Mouse (Mus musculus) MEL (cell line): ENCODE data around the gene Zfp775. TPM values are rescaled to one million over a fixed set of nuclear protein-coding genes. Genes with fewer than 3 reads are reported as not detected.

Experiments used
- DNase-seq: peaks from one replicate; pipeline ENCODE4 v3.0.0; 2011; ENCODE audit warnings: low read depth, low spot score
- H3K27ac ChIP-seq: 2 replicates; pipeline ENCODE4 v1.5.1; 2012; ENCODE audit warnings: low read depth, mild to moderate bottlenecking, control low read depth, low read length, moderate library complexity; ENCODE audit not compliant: control insufficient read depth
- H3K27me3 ChIP-seq, 2 experiments: fragments of 150-350 bp in 1 of 2; sonication (generic) in 1 of 2; 2 replicates each; pipeline ENCODE4 v1.6.1; 2012; ENCODE audit warnings: low read length in 2 of 2, mild to moderate bottlenecking in 2 of 2, improper control_type of control experiment in 1 of 2, moderate library complexity in 1 of 2; ENCODE audit not compliant: insufficient read depth in 2 of 2, control insufficient read depth in 1 of 2
- H3K36me3 ChIP-seq, 2 experiments: 2 replicates each; pipeline ENCODE4 v1.6.1; 2012 to 2014; ENCODE audit warnings: low read length in 2 of 2, improper control_type of control experiment in 1 of 2, inconsistent platforms in 1 of 2, mild to moderate bottlenecking in 1 of 2; ENCODE audit not compliant: insufficient read depth in 2 of 2, control insufficient read depth in 1 of 2
- H3K4me1 ChIP-seq, 2 experiments: fragments of 150-350 bp in 1 of 2; sonication (generic) in 1 of 2; 2 replicates each; pipeline ENCODE4 v1.6.1; 2012; ENCODE audit warnings: low read length in 2 of 2, improper control_type of control experiment in 1 of 2, mild to moderate bottlenecking in 1 of 2; ENCODE audit not compliant: insufficient read depth in 2 of 2, control insufficient read depth in 1 of 2
- H3K4me3 ChIP-seq, 2 experiments: fragments of 150-350 bp in 1 of 2; sonication (generic) in 1 of 2; 2 replicates each; pipeline ENCODE4 v1.5.1; 2012; ENCODE audit warnings: low read depth in 2 of 2, low read length in 2 of 2, mild to moderate bottlenecking in 2 of 2, moderate library complexity in 2 of 2, control low read depth in 1 of 2, improper control_type of control experiment in 1 of 2; ENCODE audit not compliant: control insufficient read depth in 1 of 2, insufficient read depth in 1 of 2
- H3K79me2 ChIP-seq: 2 replicates; pipeline ENCODE4 v1.6.1; 2012; ENCODE audit warnings: mild to moderate bottlenecking, low read length, moderate library complexity; ENCODE audit not compliant: control insufficient read depth, poor library complexity, insufficient read depth
- H3K9ac ChIP-seq: 2 replicates; pipeline ENCODE4 v1.6.1; 2012; ENCODE audit warnings: low read depth, mild to moderate bottlenecking, control low read depth, low read length, moderate library complexity; ENCODE audit not compliant: control insufficient read depth, poor library complexity, severe bottlenecking
- H3K9me3 ChIP-seq: fragments of 150-350 bp; sonication (generic); replicated peaks from 2 replicates; pipeline ENCODE4 v1.6.1; 2012; ENCODE audit warnings: mild to moderate bottlenecking, low read length, improper control_type of control experiment, moderate library complexity; ENCODE audit not compliant: insufficient read depth
- BHLHE40 ChIP-seq: IDR thresholded peaks from 2 replicates; pipeline ENCODE4 v1.6.1; 2012; ENCODE audit warnings: low read depth, mild to moderate bottlenecking, inconsistent platforms, low read length, improper control_type of control experiment, borderline replicate concordance
- CHD1 ChIP-seq: IDR thresholded peaks from 2 replicates; pipeline ENCODE4 v1.6.1; 2012; ENCODE audit warnings: low read depth, mild to moderate bottlenecking, inconsistent platforms, low read length, improper control_type of control experiment
- CHD2 ChIP-seq: IDR thresholded peaks from 2 replicates; pipeline ENCODE4 v1.6.1; 2011; ENCODE audit warnings: low read length, improper control_type of control experiment
- CTCF ChIP-seq, 3 experiments: IDR thresholded peaks in 2 of 3; conservative IDR thresholded peaks in 1 of 3; 2 replicates each; pipeline ENCODE4 v1.5.1; 2011 to 2012; ENCODE audit warnings: low read length in 3 of 3, low read depth in 2 of 3, mild to moderate bottlenecking in 2 of 3, improper control_type of control experiment in 1 of 3, inconsistent platforms in 1 of 3, mixed read lengths in 1 of 3, moderate library complexity in 1 of 3; ENCODE audit not compliant: control insufficient read depth in 1 of 3, insufficient read depth in 1 of 3, poor library complexity in 1 of 3, severe bottlenecking in 1 of 3
- ELF1 ChIP-seq: IDR thresholded peaks from 2 replicates; pipeline ENCODE4 v1.6.1; 2014; ENCODE audit warnings: low read depth, mild to moderate bottlenecking, inconsistent platforms, low read length, improper control_type of control experiment, moderate library complexity
- ETS1 ChIP-seq: IDR thresholded peaks from 2 replicates; pipeline ENCODE4 v1.6.1; 2012; ENCODE audit warnings: low read depth, mild to moderate bottlenecking, inconsistent platforms, low read length, improper control_type of control experiment, moderate library complexity
- GABPA ChIP-seq: IDR thresholded peaks from 2 replicates; pipeline ENCODE4 v1.6.1; 2012; ENCODE audit warnings: low read depth, mild to moderate bottlenecking, inconsistent platforms, low read length, improper control_type of control experiment, moderate library complexity
- HCFC1 ChIP-seq: IDR thresholded peaks from 2 replicates; pipeline ENCODE4 v1.6.1; 2012; ENCODE audit warnings: low read depth, mild to moderate bottlenecking, inconsistent platforms, low read length, improper control_type of control experiment, moderate library complexity
- JUND ChIP-seq: IDR thresholded peaks from 2 replicates; pipeline ENCODE4 v1.6.1; 2011; ENCODE audit warnings: low read depth, mild to moderate bottlenecking, improper control_type of control experiment, low read length
- KAT2A ChIP-seq: conservative IDR thresholded peaks from 2 replicates; pipeline ENCODE4 v1.6.1; 2012; ENCODE audit warnings: low read depth, low read length, improper control_type of control experiment, inconsistent platforms
- MAFK ChIP-seq: IDR thresholded peaks from 2 replicates; pipeline ENCODE4 v1.6.1; 2011; ENCODE audit warnings: low read depth, mild to moderate bottlenecking, low read length, improper control_type of control experiment, borderline replicate concordance
- MAX ChIP-seq: IDR thresholded peaks from 2 replicates; pipeline ENCODE4 v1.6.1; 2011; ENCODE audit warnings: low read length, improper control_type of control experiment
- MAZ ChIP-seq: IDR thresholded peaks from 2 replicates; pipeline ENCODE4 v1.6.1; 2012; ENCODE audit warnings: low read depth, mild to moderate bottlenecking, inconsistent platforms, low read length, improper control_type of control experiment
- MXI1 ChIP-seq: IDR thresholded peaks from 2 replicates; pipeline ENCODE4 v1.6.1; 2011; ENCODE audit warnings: mild to moderate bottlenecking, low read depth, low read length, improper control_type of control experiment
- MYB ChIP-seq: IDR thresholded peaks from 2 replicates; pipeline ENCODE4 v1.6.1; 2011; ENCODE audit warnings: mild to moderate bottlenecking, low read depth, low read length, improper control_type of control experiment
- MYC ChIP-seq: IDR thresholded peaks from 2 replicates; pipeline ENCODE4 v1.6.1; 2011; ENCODE audit warnings: low read depth, mild to moderate bottlenecking, low read length, improper control_type of control experiment, moderate library complexity
- NELFE ChIP-seq: IDR thresholded peaks from 2 replicates; pipeline ENCODE4 v1.6.1; 2011; ENCODE audit warnings: low read depth, low read length, improper control_type of control experiment
- NRF1 ChIP-seq: IDR thresholded peaks from 2 replicates; pipeline ENCODE4 v1.6.1; 2014; ENCODE audit warnings: low read depth, mild to moderate bottlenecking, inconsistent platforms, low read length, improper control_type of control experiment, moderate library complexity; ENCODE audit not compliant: poor library complexity, insufficient read depth, severe bottlenecking
- POLR2A ChIP-seq, 2 experiments: IDR thresholded peaks; 2 replicates each; pipeline ENCODE4 v1.6.1; 2011 to 2012; ENCODE audit warnings: low read length in 2 of 2, mild to moderate bottlenecking in 2 of 2, control low read depth in 1 of 2, improper control_type of control experiment in 1 of 2, low read depth in 1 of 2, moderate library complexity in 1 of 2; ENCODE audit not compliant: control insufficient read depth in 1 of 2, insufficient read depth in 1 of 2, poor library complexity in 1 of 2
- POLR2AphosphoS2 ChIP-seq: IDR thresholded peaks from 2 replicates; pipeline ENCODE4 v1.6.1; 2011; ENCODE audit warnings: low read length, improper control_type of control experiment
- RAD21 ChIP-seq: IDR thresholded peaks from 2 replicates; pipeline ENCODE4 v1.6.1; 2011; ENCODE audit warnings: mild to moderate bottlenecking, low read depth, low read length, improper control_type of control experiment
- RCOR1 ChIP-seq: IDR thresholded peaks from 2 replicates; pipeline ENCODE4 v1.6.1; 2012; ENCODE audit warnings: low read depth, mild to moderate bottlenecking, inconsistent platforms, low read length, improper control_type of control experiment
- SIN3A ChIP-seq: IDR thresholded peaks from 2 replicates; pipeline ENCODE4 v1.6.1; 2012; ENCODE audit warnings: low read length, improper control_type of control experiment, inconsistent platforms
- SMC3 ChIP-seq: IDR thresholded peaks from 2 replicates; pipeline ENCODE4 v1.6.1; 2011; ENCODE audit warnings: low read depth, low read length, improper control_type of control experiment
- TCF12 ChIP-seq: IDR thresholded peaks from 2 replicates; pipeline ENCODE4 v1.6.1; 2014; ENCODE audit warnings: low read depth, mild to moderate bottlenecking, inconsistent platforms, low read length, improper control_type of control experiment, moderate library complexity
- UBTF ChIP-seq: IDR thresholded peaks from 2 replicates; pipeline ENCODE4 v1.6.1; 2012; ENCODE audit warnings: low read depth, mild to moderate bottlenecking, inconsistent platforms, low read length, improper control_type of control experiment, moderate library complexity, borderline replicate concordance; ENCODE audit not compliant: insufficient read depth
- USF1 ChIP-seq: IDR thresholded peaks from 2 replicates; pipeline ENCODE4 v1.6.1; 2014; ENCODE audit warnings: low read depth, mild to moderate bottlenecking, inconsistent platforms, low read length, improper control_type of control experiment, moderate library complexity
- ZC3H11A ChIP-seq: IDR thresholded peaks from 2 replicates; pipeline ENCODE4 v1.6.1; 2012; ENCODE audit warnings: low read depth, mild to moderate bottlenecking, inconsistent platforms, low read length, improper control_type of control experiment
- ZMIZ1 ChIP-seq: IDR thresholded peaks from 2 replicates; pipeline ENCODE4 v1.6.1; 2012; ENCODE audit warnings: low read depth, mild to moderate bottlenecking, inconsistent platforms, low read length, improper control_type of control experiment, moderate library complexity
- ZNF384 ChIP-seq: IDR thresholded peaks from 2 replicates; pipeline ENCODE4 v1.6.1; 2012; ENCODE audit warnings: low read depth, mild to moderate bottlenecking, inconsistent platforms, low read length, improper control_type of control experiment
- polyA plus RNA-seq, 2 experiments: library from polyadenylated mRNA; stranded (reverse) in 1 of 2; unstranded in 1 of 2; fragments of >175 nt in 1 of 2; fragments of >200 nt in 1 of 2; gene quantifications; 2 replicates each; pipeline versions ENCODE4 v1.2.1 to v1.2.4; 2012; ENCODE audit warnings: low replicate concordance in 2 of 2, low read depth in 1 of 2; ENCODE audit not compliant: insufficient read length in 2 of 2, insufficient read depth in 1 of 2, missing spikeins in 1 of 2
- total RNA-seq: library from RNA; depleted of rRNA; stranded (reverse); fragments of 300-350 nt; gene quantifications from 2 replicates; pipeline ENCODE4 v1.2.3, GENCODE M21; 2012

Zfp775 gene
- total and polyA plus RNA-seq, 3 experiments: not detected

GRCm38 (mm10) chr6:48591221-48591845, 10.5 kb upstream of the Zfp775 start:
- no peaks in the 10 kb centered on the region for H3K27me3 ChIP-seq
- no peaks in the 10 kb centered on the region for H3K79me2 ChIP-seq
- H3K4me1 ChIP-seq: no peaks in the 10 kb centered on the region
- H3K4me3 ChIP-seq: no peak overlapping the region
- H3K9me3 ChIP-seq: no peaks in the 10 kb centered on the region
- H3K36me3 ChIP-seq: no peaks in the 10 kb centered on the region
- DNase-seq: no peak
- no peak overlapping the region for H3K9ac ChIP-seq
- TF ChIP-seq MAX (no peak), CTCF (IDR thresholded peaks at IDR 0.05 in 2 of 3, conservative IDR thresholded peaks at IDR 0.05 in 1 of 3; ENCODE audit: control insufficient read depth in 1 of 3, insufficient read depth in 1 of 3, low read depth in 2 of 3, low read length in 3 of 3, poor library complexity in 1 of 3, severe bottlenecking in 1 of 3) (no peak), TCF12 (no peak), GABPA (no peak), USF1 (no peak), CHD1 (no peak), POLR2AphosphoS2 (no peak), MYB (no peak), SIN3A (no peak), POLR2A (IDR thresholded peaks at IDR 0.05; ENCODE audit: control insufficient read depth in 1 of 2, insufficient read depth in 1 of 2, low read depth in 1 of 2, low read length in 2 of 2, poor library complexity in 1 of 2) (no peak), MYC (no peak), NELFE (no peak), ZMIZ1 (no peak), MAZ (no peak), BHLHE40 (no peak), RCOR1 (no peak), SMC3 (no peak), UBTF (no peak), ZC3H11A (no peak)
- H3K27ac ChIP-seq: no peak overlapping the region

- DNase-seq: no peak
- H3K9me3 ChIP-seq: no peaks in the 10 kb centered on the region
- H3K4me3 ChIP-seq: no peak overlapping the region
- no peaks in the 10 kb centered on the region for H3K36me3 ChIP-seq
- no peaks in the 10 kb centered on the region for H3K27me3 ChIP-seq
- H3K27ac ChIP-seq: no peak overlapping the region
- H3K4me1 ChIP-seq: no peaks in the 10 kb centered on the region
- no peak for TF ChIP-seq MAX
- TF ChIP-seq CTCF (IDR thresholded peaks at IDR 0.05 in 2 of 3, conservative IDR thresholded peaks at IDR 0.05 in 1 of 3; ENCODE audit: control insufficient read depth in 1 of 3, insufficient read depth in 1 of 3, low read depth in 2 of 3, low read length in 3 of 3, poor library complexity in 1 of 3, severe bottlenecking in 1 of 3): no peak
- no peak for TF ChIP-seq HCFC1
- no peak for TF ChIP-seq RAD21
- no peak for TF ChIP-seq ZNF384
- TF ChIP-seq MXI1: no peak
- no peak for TF ChIP-seq POLR2AphosphoS2
- no peak for TF ChIP-seq MAZ
- no peak for TF ChIP-seq JUND
- TF ChIP-seq CHD2: no peak
- no peak for TF ChIP-seq ETS1
- no peak for TF ChIP-seq KAT2A
- no peak for TF ChIP-seq TCF12
- TF ChIP-seq MYB: no peak
- no peak for TF ChIP-seq NRF1
- TF ChIP-seq ZMIZ1: no peak
- TF ChIP-seq ELF1: no peak
- no peak for TF ChIP-seq MAFK
- H3K79me2 ChIP-seq: no peaks in the 10 kb centered on the region
- no peak overlapping the region for H3K9ac ChIP-seq
These were observed 10.0 kb upstream of the Zfp775 start for GRCm38 (mm10) chr6:48591871-48592270.
